Mouse (Mus musculus) embryonic facial prominence, embryonic 10.5 days (tissue): ENCODE data around the gene Txndc2. TPM values are rescaled to one million over a fixed set of nuclear protein-coding genes. Genes with fewer than 3 reads are reported as not detected.

Experiments used
- DNase-seq: peaks from one replicate; pipeline ENCODE4 v3.0.0-alpha.2; 2017; ENCODE audit warnings: low spot score
- H3K27ac ChIP-seq: fragments of 300-500 bp; sonication (generic); replicated peaks from 2 replicates; pipeline ENCODE4 v1.5.1; 2016; ENCODE audit warnings: mild to moderate bottlenecking
- H3K27me3 ChIP-seq: fragments of 300-500 bp; sonication (generic); replicated peaks from 2 replicates; pipeline ENCODE4 v1.6.1; 2016; ENCODE audit warnings: low read depth, mild to moderate bottlenecking; ENCODE audit not compliant: poor library complexity, severe bottlenecking
- H3K36me3 ChIP-seq: fragments of 300-500 bp; sonication (generic); replicated peaks from 2 replicates; pipeline ENCODE4 v1.6.1; 2016; ENCODE audit warnings: mild to moderate bottlenecking, moderate library complexity
- H3K4me1 ChIP-seq: fragments of 300-500 bp; sonication (generic); 2 replicates; pipeline ENCODE4 v1.6.1; 2016
- H3K4me3 ChIP-seq: fragments of 300-500 bp; sonication (generic); 2 replicates; pipeline ENCODE4 v1.5.1; 2016; ENCODE audit warnings: mild to moderate bottlenecking, moderate library complexity
- H3K9me3 ChIP-seq: fragments of 300-500 bp; sonication (generic); 2 replicates; pipeline ENCODE4 v1.6.1; 2016; ENCODE audit warnings: mild to moderate bottlenecking
- WGBS: fragments of 180-500 bp; shearing (Covaris S2); methylation state at CpG from one replicate; pipeline ENCODE4 v1.1.7; 2016; 5-methylcytosine and 5-hydroxymethylcytosine counted together
- polyA plus RNA-seq: library from polyadenylated mRNA; unstranded; fragments of >200 nt; fragmentation: Nextera tagmentation; extraction: Ambion mirVana; gene quantifications from 2 replicates; pipeline ENCODE4 v1.2.1, GENCODE M21; 2016

The Txndc2 gene
- polyA plus RNA-seq, 1 experiment from 2014 or later = 0.07 TPM

DNA sequence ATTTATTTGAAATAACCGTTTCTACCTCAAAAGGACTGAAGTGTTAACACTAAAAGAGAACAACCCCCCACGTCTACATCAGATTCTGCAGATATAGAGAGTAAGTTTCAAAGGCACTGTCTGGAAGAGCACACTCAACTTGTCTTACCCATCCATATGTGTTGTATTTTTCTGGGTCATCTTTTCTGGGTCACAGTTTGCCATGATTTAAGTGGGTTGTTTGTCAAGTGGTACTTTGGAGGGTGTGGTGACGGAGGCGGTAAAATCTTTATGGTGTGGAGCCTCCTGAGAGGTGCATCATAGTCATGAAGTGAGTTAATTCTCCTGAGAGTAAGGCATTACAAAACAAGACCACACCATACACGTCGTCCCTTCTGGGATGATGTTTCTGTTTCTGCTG is 16.4 kb downstream of the Txndc2 start:
- Histone ChIP-seq H3K36me3 (no peaks in the 10 kb centered on the region), H3K27ac (no peak overlapping the region), H3K9me3 (0 out of 2 replicates have a peak, but pooled peaks cover 5% of the 10 kb centered on the region), H3K27me3 (no peaks in the 10 kb centered on the region), H3K4me1 (no peaks in the 10 kb centered on the region), H3K4me3 (no peak overlapping the region)
- 88% methylated on average over 6 of the region's 6 CpGs for WGBS
- DNase-seq = no peak

DNA sequence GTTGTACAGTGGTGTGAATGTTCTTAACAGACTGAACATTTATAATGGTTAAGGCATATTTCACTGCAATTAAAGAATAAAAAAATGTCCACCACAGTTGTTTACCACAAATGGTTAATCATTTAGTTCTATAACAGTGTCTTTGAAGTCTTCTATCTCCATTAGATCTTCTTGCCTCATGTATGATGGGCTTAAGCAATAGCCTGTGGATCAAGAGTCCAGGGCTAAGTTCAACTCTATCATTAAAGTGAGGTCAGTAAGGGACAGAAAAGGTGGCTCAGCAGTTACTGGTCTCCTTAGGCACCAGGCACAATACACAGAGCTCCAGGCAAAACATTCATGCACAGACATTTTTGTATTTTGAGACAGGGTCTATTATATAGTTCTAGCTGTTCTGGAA is 18.8 kb downstream of the Txndc2 start:
- no peak for DNase-seq
- H3K27me3 ChIP-seq = no peaks in the 10 kb centered on the region

DNA sequence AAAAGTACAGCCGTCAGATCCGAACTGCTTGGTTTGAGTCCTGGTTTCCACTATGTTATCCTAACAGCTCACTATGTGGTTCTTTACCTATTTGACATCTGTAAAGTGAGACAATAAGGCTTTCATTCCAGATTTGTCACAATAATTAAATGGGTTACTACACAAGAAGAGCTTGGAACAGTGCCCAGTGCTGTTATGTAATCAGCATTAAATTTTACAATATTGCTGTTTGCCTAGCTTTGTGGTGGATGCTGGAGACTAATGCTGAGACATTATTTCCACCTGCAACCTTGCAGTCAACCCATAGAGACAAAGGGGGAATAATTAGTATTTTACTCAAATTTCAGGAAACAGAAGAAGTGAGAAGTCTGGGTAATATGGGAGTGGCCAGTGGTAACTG is 23.5 kb downstream of the Txndc2 start:
- Histone ChIP-seq H3K27ac (no peak overlapping the region), H3K27me3 (no peaks in the 10 kb centered on the region), H3K36me3 (no peaks in the 10 kb centered on the region), H3K4me3 (no peak overlapping the region), H3K4me1 (peaks cover 7% of the 10 kb centered on the region), H3K9me3 (no peaks in the 10 kb centered on the region)
- 95% methylated on average over 2 of the region's 2 CpGs for WGBS
- no peak for DNase-seq

More for the DNA sequence above, 18.8 kb downstream of the Txndc2 start:
- Histone ChIP-seq H3K4me1 (no peaks in the 10 kb centered on the region), H3K4me3 (no peak overlapping the region), H3K9me3 (0 out of 2 replicates have a peak, but pooled peaks cover 5% of the 10 kb centered on the region), H3K36me3 (no peaks in the 10 kb centered on the region), H3K27ac (no peak overlapping the region)

DNA sequence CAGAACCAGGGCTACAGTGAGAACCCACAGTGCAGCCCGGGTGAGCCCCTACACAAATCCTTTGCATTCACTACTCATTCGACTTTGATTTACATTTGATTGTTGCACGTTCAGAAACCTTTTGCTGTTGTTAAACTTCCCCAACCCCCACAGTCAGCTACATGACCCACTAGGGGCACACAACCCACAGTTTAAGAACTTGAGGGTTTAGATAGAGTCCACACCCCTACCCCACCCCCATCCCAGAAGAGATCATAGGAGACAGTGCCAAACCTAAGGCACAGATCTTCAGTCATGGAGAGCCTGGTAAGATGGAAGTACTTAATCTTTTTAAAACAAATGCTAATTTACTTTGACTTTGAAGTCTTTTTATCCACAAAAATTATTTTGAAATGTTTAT is 26.3 kb downstream of the Txndc2 start:
- Histone ChIP-seq H3K36me3 (no peaks in the 10 kb centered on the region), H3K27ac (no peak overlapping the region), H3K4me1 (peaks cover 20% of the 10 kb centered on the region), H3K9me3 (no peaks in the 10 kb centered on the region), H3K27me3 (no peaks in the 10 kb centered on the region), H3K4me3 (no peak overlapping the region)
- no peak for DNase-seq
- 50% methylated on average over 3 of the region's 3 CpGs for WGBS

DNA sequence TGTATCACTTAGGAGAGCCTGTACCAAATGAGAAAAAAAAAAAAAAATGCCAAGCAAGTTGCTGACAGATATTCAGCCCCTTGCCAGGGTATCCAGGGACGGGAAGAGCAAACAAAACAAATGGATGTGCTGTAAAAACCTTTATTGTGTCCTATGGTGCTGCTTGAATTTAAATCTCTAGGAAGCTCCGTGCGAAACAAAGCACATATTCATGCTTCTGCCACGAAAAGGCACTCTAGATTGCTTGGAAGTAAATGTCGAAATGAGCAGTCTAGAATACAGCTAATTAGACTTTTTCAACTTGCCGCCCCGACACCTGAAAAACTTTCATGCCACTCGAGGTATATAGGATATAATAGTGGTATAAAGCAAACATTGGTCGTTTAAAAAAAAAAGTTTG is 27.5 kb downstream of the Txndc2 start:
- Histone ChIP-seq H3K4me3 (peak overlapping the region; percentile 96), H3K27ac (peak overlapping the region; percentile 98), H3K27me3 (no peaks in the 10 kb centered on the region), H3K9me3 (no peaks in the 10 kb centered on the region), H3K4me1 (peaks cover 25% of the 10 kb centered on the region), H3K36me3 (peaks cover 3% of the 10 kb centered on the region)
- DNase-seq = no peak
- WGBS = 1% methylated on average over 9 of the region's 9 CpGs

DNA sequence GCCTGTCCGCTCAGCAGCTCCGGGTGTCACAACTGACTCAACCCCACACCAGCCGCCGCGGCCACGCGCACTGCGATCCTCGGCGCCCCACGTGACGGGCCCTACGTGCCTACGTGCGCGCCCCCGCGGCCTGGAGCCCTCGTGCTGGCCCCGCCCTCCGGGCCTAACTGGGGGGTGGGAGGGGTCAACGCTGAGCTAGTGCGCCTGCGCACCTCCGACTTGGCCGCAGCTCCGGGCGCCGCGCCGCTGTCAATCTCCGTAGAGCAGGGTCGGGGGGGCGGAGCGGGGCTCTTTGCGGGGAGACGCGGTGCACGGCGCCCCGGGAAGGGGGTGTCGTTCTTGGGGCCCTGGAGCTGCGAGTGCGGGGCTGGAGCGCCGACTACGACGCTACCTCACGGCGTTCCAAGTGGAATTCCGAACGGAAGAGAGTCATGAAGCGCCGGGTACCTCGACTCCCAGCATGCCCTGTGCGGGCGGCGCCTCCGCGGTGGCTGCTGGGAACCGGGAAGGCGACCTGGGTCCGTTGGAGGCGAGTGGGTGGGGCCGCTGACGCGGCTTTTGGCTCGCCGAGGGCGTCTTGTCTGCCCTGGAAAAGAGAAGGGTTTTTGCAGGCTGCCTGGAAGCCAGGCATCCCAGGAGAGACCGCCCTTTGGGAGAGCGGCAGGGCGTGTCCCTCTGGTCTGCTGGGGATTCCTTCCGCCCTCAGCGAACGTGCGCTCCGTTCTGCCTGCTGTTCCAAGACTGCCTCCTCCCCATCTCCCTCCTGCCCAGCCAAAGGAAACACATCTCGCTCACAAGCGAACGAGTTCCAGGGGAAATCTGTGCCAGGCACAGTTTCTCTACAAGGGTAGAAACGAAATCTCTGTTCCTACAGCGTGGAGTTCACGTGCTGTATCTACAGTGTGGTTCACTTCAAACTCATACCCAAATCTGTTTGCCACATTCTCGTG is 28.2 kb downstream of the Txndc2 start, which contains the start of gene Vapa:
Gene Vapa, minus strand, starts transcription at position 93 of the 950 bp plus-strand sequence.
- Histone ChIP-seq H3K4me3 (peak within 1 kb of the TSS; percentile 96), H3K9me3 (no peaks in the 10 kb centered on the region), H3K4me1 (peaks cover 32% of the 10 kb centered on the region), H3K36me3 (peaks cover 6% of the 10 kb centered on the region), H3K27ac (peak within 1 kb of the TSS; percentile 98), H3K27me3 (no peaks in the 10 kb centered on the region)
- WGBS = under 1% methylated on average over 85 of the region's 85 CpGs
- DNase-seq = peak; percentile 98

DNA sequence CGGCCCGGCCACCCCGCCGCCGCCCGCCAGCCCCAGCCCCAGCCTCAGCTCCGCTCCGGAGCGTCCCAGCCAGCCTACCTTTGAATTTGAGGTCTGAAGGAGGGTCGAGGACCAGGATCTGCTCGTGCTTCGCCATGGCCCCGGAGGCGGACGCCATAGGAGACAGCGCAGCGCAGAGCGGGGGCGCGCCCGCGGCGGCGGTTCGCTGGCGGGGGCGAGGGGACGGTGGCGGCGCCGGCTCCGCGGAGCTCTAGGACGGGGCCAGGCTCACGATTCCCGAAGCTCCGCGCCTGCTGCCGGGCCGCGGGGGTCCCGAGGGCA is 28.9 kb downstream of the Txndc2 start:
- DNase-seq = no peak
- Histone ChIP-seq H3K4me1 (peaks cover 38% of the 10 kb centered on the region), H3K27me3 (no peaks in the 10 kb centered on the region), H3K4me3 (peak overlapping the region; percentile 96), H3K27ac (peak overlapping the region; percentile 98), H3K9me3 (no peaks in the 10 kb centered on the region), H3K36me3 (peaks cover 6% of the 10 kb centered on the region)
- under 1% methylated on average over 42 of the region's 42 CpGs for WGBS

DNA sequence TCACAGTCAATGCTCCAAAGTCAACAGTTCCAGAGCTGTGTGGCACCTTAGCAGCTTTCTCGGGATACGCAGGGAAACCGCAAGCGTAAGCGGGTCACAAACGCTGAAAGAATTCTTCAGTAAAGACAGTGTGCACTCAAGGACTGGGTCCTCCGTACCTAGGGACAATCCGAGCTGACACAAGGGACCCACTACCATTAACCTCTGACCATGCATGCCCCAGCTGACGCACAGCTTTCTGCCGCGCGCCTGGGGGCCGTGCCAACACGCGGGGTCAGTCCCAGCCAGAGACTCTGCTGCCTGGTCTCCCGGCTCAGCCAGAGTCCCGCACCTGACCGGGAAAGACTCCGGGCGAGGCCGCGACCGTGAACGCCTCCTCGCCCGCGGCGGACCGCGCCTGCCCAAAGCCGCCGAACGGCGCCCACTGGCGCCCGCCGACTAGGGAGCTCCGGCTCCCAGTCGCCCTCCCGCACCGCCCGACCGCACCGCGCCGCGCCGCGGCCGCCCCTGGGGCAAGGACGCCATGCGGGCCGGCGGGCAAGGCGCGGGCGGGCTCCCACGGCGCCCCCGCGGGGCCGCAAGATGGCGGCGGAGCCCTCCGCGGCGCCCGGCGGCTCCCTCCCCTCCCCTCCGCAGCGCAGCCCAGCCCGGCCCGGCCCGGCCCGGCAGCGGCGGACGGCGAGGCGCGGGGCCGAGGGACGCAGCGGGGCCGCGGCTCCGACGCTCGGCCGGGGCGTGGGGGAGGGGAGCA is 29.4 kb downstream of the Txndc2 start:
- Histone ChIP-seq H3K27ac (peak overlapping the region; percentile 98), H3K9me3 (no peaks in the 10 kb centered on the region), H3K4me3 (peak overlapping the region; percentile 96), H3K4me1 (peaks cover 44% of the 10 kb centered on the region), H3K36me3 (peaks cover 6% of the 10 kb centered on the region), H3K27me3 (no peaks in the 10 kb centered on the region)
- WGBS = 1% methylated on average over 90 of the region's 91 CpGs
- DNase-seq = peak; percentile 67

DNA sequence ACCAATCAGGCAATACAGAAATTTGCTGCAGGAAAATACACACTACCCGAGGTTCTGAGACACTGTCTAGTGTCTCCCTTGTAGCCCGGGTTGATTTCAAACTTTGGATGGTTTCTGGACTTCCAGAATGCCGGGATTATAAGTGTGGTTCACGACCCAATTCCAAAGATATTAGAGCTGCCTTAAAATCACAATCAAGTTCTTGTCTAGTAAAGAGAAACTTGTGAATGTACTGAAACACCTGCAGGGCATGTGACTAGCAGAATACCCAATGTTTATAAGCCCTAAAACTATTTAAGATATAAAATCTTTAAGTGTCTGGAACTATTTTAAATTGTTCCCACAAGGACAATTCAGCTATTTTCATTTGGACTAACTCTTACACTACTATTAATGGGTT is 30.2 kb downstream of the Txndc2 start:
- no peaks in the 10 kb centered on the region for H3K27me3 ChIP-seq
- no peak for DNase-seq
- peaks cover 48% of the 10 kb centered on the region for H3K4me1 ChIP-seq
- peak overlapping the region; percentile 96 for H3K4me3 ChIP-seq
- no peaks in the 10 kb centered on the region for H3K9me3 ChIP-seq
- WGBS = 15% methylated on average over 4 of the region's 4 CpGs
- H3K36me3 ChIP-seq = peaks cover 6% of the 10 kb centered on the region
- no peak overlapping the region for H3K27ac ChIP-seq

DNA sequence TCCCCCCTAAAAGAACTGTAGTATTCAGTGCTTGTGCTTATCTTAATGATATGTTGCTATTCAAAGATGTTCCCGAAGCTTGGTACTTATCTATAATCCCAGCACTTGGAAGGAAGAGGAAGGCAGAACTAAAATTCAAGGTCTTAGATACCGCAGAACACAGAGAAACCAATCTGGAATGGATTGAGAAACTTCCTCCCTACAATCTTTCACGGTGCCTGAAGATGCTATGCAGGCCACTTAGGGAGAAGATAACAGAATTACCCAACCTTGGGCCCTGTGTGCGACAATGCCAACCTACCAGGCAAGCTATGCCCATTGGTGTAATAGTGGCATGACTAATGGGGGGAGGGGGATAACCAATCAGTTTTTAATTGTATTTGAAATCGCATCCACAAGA is 33.2 kb downstream of the Txndc2 start:
- H3K4me3 ChIP-seq = no peak overlapping the region
- H3K9me3 ChIP-seq = no peaks in the 10 kb centered on the region
- peaks cover 6% of the 10 kb centered on the region for H3K36me3 ChIP-seq
- no peak overlapping the region for H3K27ac ChIP-seq
- H3K4me1 ChIP-seq = peaks cover 48% of the 10 kb centered on the region
- DNase-seq = no peak
- 80% methylated on average over 5 of the region's 5 CpGs for WGBS
- H3K27me3 ChIP-seq = no peaks in the 10 kb centered on the region

DNA sequence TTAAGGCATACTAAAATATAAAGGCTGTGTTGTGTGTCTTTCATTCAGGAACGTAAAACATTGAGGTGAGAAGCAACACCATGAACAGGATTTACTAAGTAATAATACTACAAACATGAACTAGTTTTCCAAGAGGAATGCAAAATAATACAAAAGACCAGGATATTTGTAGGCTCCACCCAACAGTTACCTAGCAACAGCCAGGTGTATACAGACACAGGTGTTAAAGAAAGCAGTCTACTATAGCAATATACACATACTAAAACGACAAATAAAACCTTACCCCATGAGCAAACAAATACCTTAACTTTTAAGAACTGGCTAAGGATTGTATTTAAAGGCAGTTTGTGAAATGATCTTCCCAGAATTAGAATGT is 33.7 kb downstream of the Txndc2 start:
- Histone ChIP-seq H3K27ac (no peak overlapping the region), H3K27me3 (no peaks in the 10 kb centered on the region), H3K4me3 (no peak overlapping the region), H3K9me3 (no peaks in the 10 kb centered on the region), H3K4me1 (peaks cover 49% of the 10 kb centered on the region), H3K36me3 (peaks cover 6% of the 10 kb centered on the region)
- DNase-seq = no peak
- 88% methylated on average over 2 of the region's 2 CpGs for WGBS

DNA sequence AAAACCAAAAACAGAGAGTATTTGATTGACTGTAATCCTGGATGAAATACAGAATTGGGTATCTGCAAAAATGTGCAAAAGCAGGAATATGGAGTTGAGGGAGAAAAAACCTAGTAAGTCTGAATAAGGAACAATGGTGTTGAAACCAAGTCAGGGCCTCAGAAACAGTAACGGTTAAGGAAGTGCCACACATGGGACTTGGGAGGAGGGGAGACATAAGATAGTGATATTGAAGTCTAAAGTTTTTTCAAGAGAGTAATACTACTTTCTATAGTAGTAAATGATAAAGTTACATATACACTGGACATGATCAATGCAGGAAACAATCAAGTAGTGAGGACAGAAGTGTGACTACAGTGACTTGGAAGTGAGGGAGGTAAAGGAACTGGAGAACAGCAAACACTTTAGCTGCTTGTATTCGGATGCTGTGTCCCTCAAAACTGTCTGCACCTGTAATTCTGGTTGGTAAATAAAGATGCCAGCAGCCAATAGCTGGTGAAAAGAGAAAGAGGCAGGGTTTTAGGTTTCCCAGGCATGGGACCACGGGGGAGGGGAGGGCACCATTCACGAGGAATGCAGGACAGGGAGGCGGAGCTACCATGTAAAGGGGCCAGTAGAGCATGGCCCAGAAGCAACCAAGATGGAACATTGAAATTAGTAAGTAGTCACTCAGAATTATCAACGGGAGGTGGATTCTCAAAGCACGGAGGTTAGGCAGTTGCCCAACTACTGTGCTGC is 34.2 kb downstream of the Txndc2 start:
- H3K27ac ChIP-seq = no peak overlapping the region
- peaks cover 49% of the 10 kb centered on the region for H3K4me1 ChIP-seq
- DNase-seq = peak; percentile 33
- H3K4me3 ChIP-seq = no peak overlapping the region; the same call in 1 of the 2 replicates
- peaks cover 6% of the 10 kb centered on the region for H3K36me3 ChIP-seq
- H3K27me3 ChIP-seq = no peaks in the 10 kb centered on the region
- H3K9me3 ChIP-seq = no peaks in the 10 kb centered on the region
- 52% methylated on average over 7 of the region's 7 CpGs for WGBS
